Mouse (Mus musculus): ENCODE data around the gene Chpf2.

Chpf2 gene

DNA sequence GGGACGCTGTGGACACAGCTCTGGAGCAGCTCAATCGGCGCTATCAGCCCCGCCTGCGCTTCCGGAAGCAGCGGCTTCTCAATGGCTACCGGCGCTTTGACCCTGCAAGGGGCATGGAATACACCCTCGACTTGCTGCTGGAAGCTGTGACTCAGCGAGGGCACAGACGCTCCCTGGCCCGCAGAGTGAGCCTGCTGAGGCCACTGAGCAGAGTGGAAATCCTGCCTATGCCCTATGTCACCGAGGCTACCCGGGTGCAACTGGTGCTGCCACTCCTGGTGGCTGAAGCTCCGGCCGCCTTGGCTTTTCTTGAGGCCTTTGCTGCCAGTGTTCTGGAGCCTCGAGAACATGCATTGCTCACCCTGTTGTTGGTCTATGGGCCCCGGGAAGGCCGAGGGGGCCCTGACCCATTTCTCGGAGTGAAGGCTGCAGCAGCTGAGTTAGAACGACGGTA, 4.8 kb downstream of the Chpf2 start:
- in situ Hi-C loops (cut with MboI, MseI) = no loop called here

DNA sequence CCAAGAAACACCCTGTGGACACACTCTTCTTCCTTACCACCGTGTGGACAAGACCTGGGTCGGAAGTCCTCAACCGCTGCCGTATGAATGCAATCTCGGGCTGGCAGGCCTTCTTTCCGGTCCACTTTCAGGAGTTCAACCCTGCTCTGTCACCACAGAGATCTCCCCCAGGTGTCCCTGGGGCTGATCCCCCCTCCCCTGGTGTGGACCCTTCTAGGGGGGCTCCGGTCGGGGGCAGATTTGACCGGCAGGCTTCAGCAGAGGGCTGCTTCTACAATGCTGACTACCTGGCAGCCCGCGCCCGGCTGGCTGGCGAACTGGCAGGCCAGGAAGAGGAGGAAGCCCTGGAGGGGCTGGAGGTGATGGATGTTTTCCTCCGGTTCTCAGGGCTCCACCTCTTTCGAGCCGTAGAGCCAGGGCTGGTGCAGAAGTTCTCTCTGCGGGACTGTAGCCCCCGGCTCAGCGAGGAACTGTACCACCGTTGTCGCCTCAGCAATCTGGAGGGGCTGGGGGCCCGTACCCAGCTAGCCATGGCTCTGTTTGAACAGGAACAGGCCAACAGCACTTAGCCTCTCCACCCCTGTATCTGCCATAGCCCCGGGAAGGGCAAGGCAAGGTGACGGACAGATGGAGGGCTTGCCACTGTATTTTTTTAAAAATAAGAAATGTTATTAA, 5.4 kb downstream of the Chpf2 start:
- in situ Hi-C loops (cut with MboI, MseI) = no loop called here

DNA sequence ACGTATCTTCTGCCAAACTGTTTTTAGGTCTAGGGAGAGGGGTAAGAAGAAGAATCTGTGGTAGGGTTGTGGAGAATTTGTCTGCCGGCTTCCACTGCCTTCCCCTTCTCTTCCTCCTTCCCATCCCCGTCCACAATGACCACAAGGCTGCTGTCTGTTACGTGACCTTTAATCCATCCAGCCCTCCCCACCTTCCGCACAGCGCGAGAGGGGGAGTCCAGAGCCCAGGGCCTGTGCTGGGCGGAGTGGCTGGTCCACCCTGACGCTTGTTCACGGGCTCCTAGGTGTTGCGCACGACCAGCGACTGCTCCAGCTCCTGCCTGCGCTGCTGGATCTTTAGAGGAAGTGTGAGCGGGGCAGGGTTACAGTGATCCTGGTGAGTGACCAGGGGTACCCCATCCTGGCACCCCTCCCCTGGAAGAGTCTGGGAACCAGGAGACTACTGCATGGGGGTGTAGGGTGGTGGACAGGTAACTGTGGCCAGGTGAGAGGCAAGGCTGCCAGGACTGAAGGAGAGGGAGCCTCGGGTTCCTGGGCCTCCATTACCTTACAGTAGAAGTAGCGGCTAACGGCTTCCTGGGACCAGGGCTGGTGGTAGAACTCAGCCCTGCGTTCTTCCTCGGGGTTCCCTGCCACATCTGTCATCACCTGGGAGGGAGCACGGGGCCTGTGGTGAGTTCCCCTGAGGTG, 6.1 kb downstream of the Chpf2 start:
- in situ Hi-C loops (cut with MboI, MseI) = no loop called here

DNA sequence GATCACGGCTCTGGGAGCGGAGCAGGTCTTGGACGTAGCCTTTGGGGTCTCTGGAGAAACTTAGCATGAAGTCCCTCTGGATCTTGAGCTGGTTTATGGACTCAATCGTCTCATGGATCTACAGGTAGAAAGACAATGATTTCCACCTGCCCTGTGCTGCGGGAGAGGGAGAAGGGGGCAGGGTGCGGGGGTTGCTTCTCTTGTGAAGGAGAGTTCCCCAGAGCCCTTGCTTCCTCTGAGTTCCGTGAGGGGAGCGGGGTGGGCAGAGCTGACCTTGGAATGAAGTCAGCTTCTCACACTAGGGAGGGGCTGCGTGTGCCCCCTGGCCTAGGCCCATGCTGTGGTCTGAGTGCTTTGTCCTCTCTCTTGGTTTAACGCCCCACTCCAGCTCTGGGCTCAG, 6.7 kb downstream of the Chpf2 start:
- in situ Hi-C loops (cut with MboI, MseI) = no loop called here

DNA sequence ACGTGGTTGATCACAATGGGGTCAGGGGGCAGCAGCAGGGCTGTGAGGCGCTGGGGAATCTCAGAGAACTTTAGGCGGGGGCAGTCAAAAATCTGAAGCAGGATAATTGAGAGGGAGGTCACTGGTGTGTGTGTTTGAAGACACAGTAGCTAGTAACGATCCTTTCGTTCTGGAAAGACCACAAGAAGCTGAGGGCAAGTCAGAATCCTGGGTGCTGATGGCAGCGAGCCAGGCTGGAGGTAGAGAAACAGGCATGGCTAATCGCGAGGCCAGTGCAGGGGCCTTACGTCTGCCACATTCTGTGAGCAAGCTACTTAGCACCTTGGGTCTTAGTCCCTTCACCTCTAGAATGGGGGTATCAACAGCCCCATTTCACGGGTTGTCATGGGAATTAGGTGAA, 7.4 kb downstream of the Chpf2 start:
- in situ Hi-C loops (cut with MboI, MseI) = no loop called here

DNA sequence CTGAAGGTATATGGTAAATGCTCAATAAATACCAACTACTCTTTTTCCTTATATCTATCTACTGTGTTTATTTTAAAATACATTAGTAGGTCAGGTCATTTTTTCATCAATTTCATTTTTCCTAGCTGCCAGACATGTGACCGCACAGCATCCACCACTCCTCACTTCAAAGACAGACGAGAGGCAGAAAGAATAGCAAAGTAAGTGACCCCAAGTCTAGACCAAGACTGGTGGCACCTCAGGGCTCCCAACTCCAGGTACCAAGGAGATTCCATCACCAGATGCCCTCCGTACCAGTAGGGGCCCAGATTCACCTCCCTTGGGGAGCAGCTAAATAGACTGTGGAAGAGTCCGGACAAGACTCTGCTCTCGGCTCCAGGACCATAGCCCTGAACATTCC, 7.8 kb downstream of the Chpf2 start:
- in situ Hi-C loops (cut with MboI, MseI) = no loop called here

DNA sequence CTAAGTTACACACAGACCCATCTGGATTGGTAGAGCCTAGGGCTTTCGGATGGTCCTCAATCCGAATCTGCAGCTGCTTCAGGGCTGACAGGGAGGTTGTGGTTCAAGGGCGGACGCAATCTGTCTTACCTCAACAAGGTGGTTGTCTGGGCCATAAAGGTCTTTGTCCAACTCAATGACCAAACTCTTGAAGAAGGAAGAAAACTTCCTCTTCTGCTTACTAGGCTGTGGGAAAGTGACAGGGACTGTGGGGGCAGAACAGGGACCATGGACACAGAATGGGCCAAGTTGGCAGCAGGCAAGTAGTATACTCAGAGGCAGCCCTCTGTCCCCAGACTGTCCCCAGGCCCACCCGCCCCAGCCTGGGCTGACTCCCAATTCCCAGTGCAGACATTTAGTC, 8.7 kb downstream of the Chpf2 start:
- in situ Hi-C loops (cut with MboI, MseI) = no loop called here

DNA sequence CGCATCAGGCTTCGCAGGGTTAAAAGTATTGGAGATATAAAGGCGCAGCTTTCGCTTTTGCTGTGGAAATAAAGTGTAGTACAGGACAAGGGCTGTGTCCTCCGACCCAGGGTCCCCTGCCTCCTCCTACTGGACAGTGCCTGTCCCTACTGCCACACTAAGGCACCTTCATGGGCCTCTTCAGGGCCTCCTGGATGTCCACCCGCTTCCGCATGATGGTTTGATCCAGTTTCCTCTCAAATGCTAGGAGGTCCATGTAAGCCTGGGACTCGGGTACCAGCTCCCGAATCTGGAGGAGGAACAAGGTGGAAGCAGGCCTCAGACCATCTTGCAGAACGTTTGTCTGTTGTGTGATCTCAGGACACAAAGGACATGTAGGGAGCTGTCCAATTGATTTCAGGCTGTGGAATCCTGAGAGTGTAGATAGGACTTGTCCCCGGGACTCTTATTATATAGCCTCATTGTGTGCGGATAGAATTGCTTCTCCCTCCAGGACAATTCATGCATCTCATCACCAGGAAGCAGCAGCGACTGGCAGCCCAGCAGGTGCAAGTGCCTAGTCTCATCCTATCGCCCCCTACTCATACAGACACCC, 9.3 kb downstream of the Chpf2 start:
- in situ Hi-C loops (cut with MboI, MseI) = no loop called here

DNA sequence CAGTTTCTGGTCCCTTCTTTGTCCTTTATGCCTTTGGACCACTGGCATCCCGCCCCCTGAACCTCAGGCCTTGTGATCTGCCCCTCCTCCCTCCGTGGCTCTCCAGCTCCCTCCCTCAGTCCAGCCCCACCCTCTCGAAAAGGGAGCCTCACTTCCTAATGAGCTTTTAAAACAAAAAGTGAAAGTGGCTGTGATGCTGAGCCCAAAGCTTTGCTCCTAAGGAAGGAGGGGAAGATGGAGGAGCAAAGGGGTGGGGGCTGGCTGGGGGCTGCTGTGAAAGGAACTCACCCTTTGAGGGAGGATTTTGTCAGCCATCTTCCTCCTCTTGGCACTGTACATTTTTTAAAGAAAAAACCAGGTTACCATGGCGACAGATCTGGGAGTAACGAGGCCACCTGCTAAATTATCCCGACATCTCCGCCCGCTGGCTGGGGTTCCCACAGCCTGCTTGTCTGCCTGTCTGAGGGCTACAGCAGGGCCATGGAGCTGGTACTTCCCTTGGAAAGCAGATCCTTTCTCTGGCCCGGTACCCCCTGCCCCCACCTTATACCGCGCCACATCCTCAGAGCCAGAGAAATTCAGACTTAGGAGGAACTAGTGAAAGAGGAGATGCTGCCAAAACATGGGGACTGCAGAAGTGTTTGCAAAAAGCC, 10.1 kb downstream of the Chpf2 start:
- in situ Hi-C loops (cut with MboI, MseI) = no loop called here

DNA sequence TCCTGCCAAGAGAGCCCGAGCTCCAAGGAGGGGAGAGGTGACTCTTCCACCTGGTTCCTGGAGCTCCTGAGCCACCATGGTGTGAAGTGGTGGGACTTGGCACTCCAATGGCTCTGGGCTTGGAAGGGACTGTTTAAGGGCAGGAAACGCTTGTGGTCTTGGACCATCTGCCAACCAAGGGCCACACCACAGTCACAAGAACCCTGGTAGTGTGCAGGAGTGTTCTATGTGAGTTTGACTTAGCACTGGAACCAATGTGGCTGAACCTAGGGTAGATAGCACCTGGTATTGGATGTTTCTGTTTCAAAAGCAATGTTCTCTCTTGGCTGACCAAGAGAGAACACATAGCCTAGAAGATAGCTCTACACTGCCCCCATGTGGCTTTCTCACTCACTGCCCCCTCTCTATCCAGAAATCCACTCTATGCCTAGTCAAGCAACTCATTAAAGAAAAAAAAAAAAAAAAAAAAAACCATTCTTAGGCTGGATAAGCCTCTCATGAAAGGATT, 10.7 kb downstream of the Chpf2 start:
- in situ Hi-C loops (cut with MboI, MseI) = no loop called here

DNA sequence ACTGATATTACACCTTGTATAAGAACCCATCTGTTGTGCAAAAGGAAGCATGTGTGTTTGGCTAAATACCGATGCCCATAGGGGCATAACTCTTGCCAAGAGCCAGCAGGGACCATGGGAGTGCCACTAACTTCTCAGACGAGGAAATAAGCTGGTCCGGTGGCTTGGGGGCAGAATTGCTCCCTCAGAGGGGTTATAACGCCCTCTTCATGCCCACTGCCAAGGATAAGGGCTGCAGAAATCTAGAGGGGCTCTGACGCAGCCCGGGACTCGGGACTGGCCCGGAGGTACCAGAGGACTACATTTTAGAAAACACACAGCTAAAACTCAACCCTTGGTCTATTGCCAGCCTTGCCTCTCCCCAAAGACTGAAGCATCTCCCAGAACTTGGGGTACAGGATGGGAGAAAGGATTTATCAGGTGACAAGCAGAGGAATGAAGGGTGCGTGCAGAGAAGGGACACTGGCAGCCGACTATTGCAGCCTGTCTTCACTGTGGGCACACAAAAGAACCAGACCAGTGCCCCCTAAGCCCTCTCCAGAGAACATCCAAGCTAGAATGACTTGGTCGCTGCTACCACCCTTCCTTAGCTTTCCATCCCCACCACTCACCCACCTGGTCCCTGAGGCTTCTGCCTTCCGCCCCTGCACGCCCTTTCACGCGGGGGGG, 11.5 kb downstream of the Chpf2 start:
- in situ Hi-C loops (cut with MboI, MseI) = no loop called here

DNA sequence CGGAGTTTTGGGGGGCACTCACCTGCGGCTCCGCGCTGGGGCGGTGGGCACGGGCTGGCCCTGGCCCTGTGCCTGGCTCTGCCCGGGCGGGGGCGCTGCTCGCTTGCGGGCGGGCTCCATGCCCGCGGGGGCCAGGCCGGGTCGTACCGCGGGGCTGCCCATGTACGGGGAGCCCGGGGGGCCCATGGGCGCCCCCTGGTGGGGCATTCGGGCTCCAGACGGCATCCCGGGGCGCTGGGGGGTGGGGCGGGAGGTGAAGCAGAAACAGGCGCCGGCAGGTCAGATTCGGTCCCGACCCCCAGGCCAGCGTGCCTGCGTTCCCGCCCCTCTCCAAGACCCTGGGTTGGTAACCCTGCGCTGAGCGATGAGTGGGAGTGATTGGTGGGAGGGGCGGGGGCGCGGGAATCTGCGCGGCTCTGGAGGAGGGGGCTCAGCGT, 12.0 kb downstream of the Chpf2 start:
- in situ Hi-C loops (cut with MboI, MseI) = no loop called here

DNA sequence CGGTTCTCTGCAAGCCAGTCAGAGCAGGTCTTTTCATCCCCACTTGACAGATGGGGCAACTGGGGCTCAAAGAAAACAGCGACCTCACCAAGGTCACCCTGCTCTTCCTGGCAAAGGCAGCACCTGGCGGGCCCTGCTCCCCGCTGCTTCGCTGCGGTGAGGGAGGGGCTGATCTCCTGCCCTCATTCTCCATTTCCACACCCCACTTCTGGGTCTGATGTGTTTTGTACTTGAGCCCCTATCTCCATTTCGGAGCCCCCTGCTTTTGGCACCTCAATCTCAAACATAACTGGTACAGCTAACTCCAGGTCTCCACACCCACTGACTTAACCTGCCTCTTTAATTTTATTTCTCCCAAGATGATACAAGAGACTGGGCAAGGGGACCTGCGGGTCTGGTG, 12.6 kb downstream of the Chpf2 start:
- in situ Hi-C loops (cut with MboI, MseI) = no loop called here

DNA sequence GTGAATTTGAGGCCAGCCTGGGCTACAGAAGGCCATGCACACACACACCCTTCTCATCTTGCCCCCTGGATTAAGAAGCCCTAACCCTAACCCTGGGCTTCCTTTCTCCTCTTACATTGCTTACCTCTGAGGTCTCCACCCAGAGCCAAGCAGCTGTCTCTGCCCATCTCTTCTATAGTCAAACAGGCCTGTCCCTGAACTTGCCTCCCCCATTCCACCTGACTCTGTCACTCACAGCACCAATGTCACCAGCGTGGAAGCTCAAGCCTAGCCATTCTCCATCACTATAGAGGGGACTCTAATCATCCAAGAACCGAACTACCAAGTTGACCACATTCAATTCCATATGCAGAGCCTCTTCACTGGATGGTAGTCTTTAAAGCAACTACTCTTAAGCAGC, 13.7 kb downstream of the Chpf2 start:
- in situ Hi-C loops (cut with MboI, MseI) = no loop called here

DNA sequence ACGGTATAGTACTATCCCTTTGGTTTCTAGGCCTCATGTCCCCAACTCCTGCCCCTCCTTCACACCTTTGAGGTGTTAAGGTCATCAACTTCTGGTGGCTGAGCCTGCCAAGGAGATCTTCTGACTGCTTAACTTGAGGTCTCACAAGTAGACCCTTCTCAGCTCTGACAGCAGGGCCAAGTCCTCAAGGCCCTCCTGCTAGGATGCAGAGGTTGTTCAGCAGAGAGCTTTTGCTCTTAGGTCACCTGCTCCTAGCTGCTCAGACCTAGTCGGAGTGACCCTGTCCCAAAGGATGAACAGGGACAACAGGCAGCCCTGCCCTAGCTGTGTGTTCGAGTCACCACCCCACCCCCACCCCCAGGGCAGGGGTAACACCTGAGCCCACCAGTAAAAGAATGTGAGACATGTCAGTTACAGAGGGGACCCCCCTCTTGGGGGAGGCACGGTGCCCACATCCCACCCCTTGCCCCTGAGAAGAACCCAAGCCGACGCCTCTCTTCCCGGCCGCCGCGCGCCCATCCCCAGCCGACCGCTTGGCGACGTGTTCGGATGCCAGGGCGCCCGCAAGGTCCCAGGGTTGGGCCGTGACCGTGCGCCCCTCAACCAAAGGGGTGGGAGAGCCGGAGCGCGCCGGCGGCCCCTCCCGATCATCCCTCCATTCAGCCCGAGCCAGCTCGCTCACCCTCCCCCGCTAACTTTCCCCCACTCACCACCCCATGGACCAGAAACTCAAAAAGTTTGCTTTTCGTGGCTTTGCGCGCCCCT, 14.7 kb downstream of the Chpf2 start:
- in situ Hi-C loops (cut with MboI, MseI) = no loop called here

DNA sequence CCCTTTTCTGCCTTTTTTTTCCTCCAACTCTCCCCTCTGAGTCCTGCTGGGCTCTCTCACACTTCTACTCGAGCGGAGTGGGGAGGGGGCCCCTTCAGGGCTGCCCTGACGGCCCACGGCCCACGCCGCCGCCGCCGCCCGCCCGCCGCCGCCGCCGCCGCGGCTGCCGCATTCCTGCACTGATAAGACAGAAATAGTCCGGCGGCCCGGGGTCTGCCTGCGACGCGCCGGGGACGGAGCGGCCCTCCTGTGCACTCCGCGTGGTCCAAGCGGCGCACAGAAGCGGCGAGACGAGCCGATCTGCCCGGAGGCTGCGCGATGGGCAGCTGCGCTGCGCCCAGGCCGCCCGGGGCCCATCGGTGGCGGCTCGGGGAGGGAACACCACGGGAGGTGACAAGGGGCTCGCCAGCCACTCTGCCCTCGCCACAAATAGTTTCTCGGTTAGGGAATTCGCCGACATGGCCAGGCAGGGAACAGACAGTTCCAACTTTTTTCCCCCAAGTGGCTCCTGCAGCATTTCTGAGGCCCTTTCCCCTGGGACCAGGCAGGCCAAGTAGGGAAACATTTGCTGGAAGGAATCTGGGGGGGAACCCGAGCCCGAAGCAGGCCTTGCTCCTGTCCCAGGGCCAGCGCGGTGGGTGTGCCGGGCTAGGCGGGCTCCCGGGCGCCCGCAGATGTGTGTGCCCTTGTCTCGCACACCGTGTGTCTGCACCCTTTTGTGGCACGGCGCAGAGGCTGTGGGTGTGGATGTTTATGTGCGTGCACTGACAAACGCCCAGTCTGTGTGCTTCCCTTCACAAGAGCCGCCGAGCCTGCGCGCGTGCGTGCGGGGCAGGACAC, 15.6 kb downstream of the Chpf2 start:
- in situ Hi-C loops (cut with MboI, MseI) = no loop called here

DNA sequence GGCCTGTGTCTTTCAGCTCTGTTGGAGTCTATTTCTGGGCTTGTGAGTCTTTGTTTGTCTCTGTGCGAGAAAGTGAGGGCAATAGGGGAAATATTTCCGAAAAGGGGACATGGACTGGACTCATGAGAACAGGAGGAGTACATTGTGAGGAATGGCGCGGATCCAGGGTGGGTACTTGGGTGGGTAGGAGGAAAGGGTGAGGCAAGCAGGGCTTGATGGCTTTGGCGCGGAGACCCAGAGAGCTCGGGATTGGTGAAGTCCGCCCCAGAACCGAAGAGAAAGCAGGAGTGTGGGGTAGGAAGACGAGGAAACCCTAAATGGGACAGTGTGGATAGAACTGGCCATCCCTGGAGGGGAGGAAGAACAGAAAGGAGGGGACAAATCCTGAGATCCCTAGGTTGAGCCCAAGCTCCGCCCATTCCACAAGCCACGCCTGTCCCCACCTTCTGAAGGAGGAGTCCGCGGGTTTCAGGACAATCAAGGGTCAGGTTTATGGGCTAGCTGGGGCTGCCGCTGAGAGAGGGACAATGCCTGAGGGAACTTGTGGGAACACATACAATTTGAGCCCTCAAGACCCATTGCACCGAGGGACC, 16.3 kb downstream of the Chpf2 start:
- in situ Hi-C loops (cut with MboI, MseI) = no loop called here

DNA sequence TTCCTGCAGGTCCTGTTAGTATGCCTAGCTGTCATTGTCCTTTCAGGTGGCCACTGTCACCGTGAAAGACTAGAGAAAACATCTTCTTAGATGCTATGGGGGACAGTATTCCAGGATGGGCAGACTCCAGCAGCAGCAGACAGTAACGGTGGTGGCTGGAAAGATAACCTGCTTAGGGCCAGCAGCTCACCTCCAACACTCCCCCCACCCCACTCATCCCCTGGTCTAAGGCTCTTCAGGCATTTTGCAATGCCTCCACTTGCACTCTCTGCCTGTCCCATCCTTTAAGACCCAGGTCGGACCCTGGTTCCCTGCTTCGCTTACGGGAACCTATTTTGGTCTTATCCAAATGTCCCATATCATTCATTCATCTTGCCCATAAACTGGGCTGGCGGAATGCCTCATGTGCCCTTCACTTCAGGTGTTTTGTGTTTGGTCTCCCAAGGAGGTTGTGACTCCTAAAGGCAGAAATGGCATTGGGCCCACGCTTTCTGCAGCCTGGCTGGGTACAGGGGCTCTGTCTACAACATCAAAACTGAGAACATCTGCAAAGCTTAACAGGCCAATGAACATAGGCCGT, 17.0 kb downstream of the Chpf2 start:
- in situ Hi-C loops (cut with MboI, MseI) = no loop called here

DNA sequence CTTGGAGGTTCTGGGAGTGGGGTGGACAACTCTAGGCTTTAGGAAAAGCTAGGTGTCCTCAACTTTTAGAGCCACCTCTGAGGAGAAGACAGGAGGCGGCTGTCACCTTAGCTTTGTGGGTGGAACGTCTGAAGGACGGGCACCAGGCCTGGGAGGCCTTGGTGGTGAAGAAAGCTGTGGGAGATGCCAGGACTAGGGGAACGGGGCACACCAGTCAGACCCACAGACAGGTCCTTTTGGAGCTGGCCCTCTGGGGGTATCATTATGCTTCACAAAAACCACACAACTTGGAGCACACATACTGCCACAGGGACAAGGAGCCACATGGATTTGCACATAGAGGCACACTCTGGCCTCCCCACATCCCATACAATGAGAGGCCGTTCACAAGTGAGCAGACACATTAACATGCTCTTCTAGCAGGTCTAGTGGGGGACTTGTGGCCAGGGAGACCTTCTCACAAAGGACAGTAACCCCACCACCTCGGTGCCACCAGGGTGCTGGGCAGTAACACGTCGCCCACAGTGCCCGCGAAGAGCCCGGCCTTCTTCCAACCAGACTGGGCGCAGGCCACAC, 17.6 kb downstream of the Chpf2 start:
- in situ Hi-C loops (cut with MboI, MseI) = no loop called here
